Mouse (Mus musculus) heart, adult 8-10 months (tissue): ENCODE results near the gene Scin. TPM values are rescaled to one million over a fixed set of nuclear protein-coding genes. Genes with fewer than 3 reads are reported as not detected.
"Not testable (repeated sequence)": the region's sequence is repeated elsewhere in the genome, so short reads cannot be mapped to it uniquely, and the experiment has no call there.

ENCODE experiments used
- DNase-seq: peaks from one replicate; pipeline ENCODE4 v3.0.0; 2022; ENCODE audit warnings: low spot score
- total RNA-seq, 4 experiments: library from RNA; stranded (reverse); gene quantifications; 2 replicates each; pipeline ENCODE4 v1.2.4; 2022

Scin gene
- 1 to 10 TPM in 3 of 4 experiments, under 1 TPM in 1; 0.57 to 3.3 (median 1.4) TPM for total RNA-seq

- no peak for DNase-seq
Measured at GRCm38 (mm10) chr12:40133573-40134271, at the start of gene Scin. Scin (minus strand) TSS chr12:40134228.

GRCm38 (mm10) chr12:40177089-40177488 lies 43.1 kb upstream of the Scin start:
- no peak for DNase-seq

DNA sequence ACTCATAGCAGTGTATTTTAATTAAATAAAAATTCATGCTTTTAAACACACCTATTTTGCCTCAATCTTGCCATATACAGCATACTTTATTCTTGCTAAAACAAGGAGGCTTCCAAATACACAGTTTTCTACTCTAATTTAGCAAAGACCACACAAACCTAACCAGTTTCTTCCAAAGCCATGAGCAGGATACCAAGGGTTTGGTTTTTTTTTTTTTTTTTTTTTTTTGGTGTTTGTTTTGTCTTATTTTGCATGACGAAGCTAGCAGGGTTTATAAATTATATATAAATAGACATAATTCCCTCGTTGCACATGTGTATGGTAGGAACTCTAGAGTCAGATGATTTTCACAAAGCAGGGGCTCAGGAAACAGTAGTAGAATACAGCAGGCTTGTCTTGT lies 42.1 kb upstream of the Scin start:
- no peak for DNase-seq

- DNase-seq: not testable (repeated sequence)
Measured at GRCm38 (mm10) chr12:40175171-40175570, 41.1 kb upstream of the Scin start.

DNA sequence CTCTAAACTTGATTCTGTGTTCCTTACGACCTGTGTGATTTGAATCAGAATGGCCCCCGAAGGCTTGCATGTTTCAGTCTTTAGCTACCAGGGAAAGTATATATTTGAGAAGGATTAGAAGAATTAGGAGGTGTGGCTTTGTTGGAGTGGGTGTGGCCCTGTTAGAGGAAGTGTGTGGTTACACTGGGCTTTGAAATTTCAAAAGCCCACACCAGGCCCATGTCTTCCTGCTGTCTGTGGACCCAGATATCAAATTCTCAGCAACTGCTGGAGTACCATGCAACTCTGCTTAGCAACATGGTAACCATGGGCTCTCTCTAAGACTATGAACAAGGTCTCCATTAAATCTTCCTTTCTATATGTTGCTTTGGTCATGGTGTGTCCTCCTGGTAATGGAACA lies 37.6 kb upstream of the Scin start:
- DNase-seq: no peak

- DNase-seq: no peak
Measured at GRCm38 (mm10) chr12:40169675-40170074, 35.6 kb upstream of the Scin start.

- DNase-seq: peak; percentile 21
Measured at GRCm38 (mm10) chr12:40164621-40165020, 30.6 kb upstream of the Scin start.

DNA sequence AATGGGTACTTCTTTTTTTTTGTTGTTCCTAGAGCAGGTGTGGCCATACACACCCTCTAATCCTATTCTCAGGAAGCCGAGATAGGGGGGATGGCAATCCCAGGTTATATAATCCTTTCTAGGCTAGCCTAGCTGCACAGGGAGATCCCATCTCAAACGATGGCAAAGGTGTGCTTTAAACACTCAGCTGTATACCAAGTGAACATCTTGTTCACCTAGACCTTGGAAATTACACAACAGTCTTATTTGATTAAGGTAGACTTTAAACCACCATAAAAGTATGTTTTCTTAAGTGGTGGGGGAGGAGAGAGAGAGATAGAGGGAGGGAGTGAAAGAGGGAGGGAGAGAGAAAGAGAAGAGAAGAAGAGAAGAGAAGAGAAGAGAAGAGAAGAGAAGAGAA lies 26.7 kb upstream of the Scin start:
- no peak for DNase-seq

- no peak for DNase-seq
Measured at GRCm38 (mm10) chr12:40154188-40154587, 20.2 kb upstream of the Scin start.

- DNase-seq: no peak
Measured at GRCm38 (mm10) chr12:40152353-40153069, 18.5 kb upstream of the Scin start.

GRCm38 (mm10) chr12:40147319-40147718 lies 13.3 kb upstream of the Scin start:
- no peak for DNase-seq

DNA sequence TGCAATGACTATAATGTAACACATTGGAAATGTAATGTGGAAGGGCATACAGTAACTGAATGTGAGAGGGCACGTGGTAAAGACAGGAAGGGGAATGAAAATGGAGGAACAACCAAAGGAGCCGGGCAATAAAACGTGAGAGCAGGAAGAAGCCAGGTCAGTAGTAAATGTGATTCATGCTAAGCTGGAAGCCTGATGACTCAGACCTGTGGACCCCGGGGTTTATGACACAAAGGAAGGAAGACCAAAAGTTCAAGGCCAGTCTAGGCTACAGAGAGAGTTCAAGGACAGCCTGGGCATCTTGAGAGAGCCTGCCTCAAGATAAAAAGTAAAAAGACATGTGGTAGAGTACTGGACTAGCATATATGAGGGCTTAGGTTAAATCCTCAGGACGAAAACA lies 12.5 kb upstream of the Scin start:
- no peak for DNase-seq

DNA sequence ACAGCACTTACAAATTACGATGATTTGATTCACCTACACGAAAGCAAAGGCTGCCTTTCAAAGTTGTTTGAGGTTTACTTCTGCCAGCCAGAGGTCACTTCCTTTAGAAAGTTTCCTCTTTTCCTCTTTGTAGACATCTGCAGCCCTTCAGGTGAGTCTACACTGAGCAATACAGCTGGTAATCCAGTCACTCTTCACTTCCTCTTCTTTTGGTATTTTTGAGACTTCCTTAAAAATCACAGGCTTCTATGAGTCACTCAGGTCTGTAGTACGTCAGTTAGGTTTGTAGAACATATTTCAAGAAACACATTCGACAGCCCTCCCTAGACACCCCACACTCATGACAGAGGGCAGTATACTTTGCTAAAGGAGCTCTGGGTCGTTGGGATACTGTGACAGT lies 6.7 kb upstream of the Scin start:
- DNase-seq: no peak

DNA sequence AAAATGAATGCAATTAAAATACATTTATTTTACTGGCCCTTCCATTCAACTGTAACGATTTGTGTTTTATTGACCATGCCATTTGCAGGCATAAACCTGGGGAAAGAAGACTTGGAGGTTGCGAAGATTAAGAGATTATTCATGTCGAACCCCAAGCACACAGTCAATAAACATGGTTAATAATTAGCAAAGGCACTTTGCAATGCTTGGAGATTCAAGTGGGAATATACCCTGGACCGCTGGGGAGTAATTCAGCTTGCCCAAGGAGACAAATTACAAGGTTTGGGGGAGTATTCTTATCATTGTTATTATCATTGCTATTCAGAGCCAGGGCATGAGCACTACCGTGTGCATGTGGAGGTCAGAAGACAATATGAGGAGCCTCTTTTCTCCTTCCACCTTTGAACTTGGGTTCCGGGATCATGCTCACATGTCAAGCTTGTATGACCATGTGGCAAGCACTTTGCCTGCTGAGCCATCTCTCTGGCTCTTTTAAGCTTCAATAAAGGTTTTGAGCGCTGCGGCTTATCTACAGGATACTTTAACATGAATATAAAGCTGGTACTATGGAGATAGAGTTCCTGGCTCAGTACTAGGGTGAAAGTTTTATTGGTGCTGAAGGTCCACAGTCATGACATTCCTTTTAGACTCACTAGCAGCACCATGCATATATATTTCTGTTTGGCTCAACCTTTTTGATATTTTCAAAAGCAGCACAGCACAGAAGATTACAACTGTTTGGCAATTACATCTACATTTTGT lies 5.6 kb upstream of the Scin start:
- DNase-seq: no peak

GRCm38 (mm10) chr12:40134529-40134928 lies 501 bp upstream of the Scin start:
- no peak for DNase-seq

- no peak for DNase-seq
Measured at GRCm38 (mm10) chr12:40133194-40133572, 845 bp downstream of the Scin start.

DNA sequence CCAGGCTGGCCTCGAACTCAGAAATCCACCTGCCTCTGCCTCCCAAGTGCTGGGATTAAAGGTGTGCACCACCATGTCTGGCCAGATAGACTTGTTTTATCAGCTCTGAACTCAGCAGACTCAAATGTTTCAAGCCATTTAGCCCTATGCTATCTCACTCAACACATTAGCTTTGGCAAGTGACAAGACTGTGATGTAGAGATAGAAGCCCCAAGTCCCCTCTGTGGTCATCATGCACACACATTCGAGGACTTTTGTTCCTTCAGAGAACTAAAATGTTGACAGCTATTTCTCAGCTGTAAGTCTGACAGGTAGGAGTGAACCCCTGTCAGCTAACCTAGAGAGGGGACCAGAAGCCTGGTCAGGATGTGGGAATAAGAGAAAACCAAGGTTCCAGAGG lies 15.2 kb downstream of the Scin start:
- no peak for DNase-seq

DNA sequence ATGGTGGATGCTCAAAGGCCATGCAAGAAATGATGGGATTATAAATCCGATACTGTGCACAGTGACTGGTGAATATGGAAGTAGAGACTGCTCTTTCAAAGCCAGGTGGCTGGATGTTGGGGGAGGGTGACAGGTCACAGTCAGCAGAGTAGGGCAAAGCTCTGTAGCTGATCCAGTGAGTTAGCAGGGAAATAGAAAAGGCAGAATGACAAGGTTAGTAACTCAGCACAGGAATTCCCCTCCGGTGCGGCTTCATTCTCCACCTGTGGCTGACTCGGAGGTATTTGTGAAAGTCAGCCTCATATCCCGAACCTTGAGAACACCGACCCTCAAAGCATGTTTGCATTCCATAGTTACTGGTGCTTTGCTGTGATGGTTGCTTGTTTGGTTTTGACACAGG lies 17.0 kb downstream of the Scin start:
- DNase-seq: no peak

DNA sequence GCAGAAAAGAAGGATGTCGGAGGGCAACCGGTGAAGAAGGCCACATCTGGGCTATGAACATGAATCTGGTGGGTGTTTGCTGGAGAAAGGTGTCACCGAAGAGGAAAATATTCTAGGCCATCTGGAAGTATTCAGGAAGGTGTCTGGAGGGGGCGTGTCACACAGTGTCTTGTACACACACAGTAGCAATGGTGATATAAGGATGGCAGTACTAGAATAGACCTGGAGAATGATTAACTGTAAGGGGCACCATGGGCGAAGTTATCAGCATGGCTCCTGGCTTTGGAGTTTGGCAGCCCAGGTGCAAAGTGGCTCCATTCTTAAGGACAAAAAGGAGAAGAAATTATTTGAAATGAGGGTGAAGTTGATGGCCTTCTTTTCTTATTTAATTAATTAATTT lies 17.8 kb downstream of the Scin start:
- no peak for DNase-seq

- no peak for DNase-seq
Measured at GRCm38 (mm10) chr12:40114883-40115282, 19.1 kb downstream of the Scin start.

DNA sequence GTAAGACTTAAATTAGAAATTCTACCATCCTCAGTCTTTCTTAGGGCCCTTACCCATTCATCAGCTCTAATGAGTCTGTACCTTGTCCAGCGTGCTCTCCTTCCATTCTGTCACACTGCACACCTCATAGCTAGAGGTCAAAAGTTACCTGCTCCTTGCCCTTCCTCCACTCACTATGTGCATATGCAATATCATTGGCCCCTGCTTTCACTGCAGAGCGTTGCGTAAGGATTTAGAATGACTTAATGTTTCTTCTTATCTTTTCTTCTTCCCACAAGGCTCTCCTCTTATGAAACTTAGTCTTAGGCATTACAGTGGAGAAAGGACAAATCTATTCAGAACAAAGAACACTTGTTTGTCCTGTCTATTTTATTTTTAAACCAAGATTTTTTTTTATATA lies 20.0 kb downstream of the Scin start:
- DNase-seq: no peak

GRCm38 (mm10) chr12:40113605-40114004 lies 20.4 kb downstream of the Scin start:
- no peak for DNase-seq

DNA sequence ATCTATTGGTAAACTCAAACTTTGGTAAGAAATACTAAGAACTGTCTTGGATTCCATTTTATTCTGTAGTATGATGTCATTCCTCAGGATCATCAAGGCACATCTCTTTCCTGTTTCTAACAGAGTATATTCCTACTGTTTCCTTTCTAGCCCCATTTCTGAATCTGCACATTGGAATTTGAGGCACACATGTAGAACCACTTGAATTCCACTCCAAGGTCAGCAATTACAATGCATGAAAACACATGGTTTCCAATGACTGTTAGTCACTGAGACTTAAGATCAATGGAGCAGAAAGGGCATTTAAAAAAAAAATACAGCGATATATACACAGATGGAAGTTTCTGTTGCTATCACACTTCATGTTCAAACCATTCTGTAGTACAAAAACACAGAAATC lies 24.8 kb downstream of the Scin start:
- no peak for DNase-seq
